Mouse (Mus musculus) embryonic fibroblast, embryonic 13.5 days (primary cell): Measurements from ENCODE around the gene Nckap5.

Experiments used
- CTCF ChIP-seq: IDR thresholded peaks from 2 replicates; pipeline ENCODE4 v1.5.1; 2011; ENCODE audit warnings: mild to moderate bottlenecking, control low read depth, low read length, moderate library complexity, borderline replicate concordance; ENCODE audit not compliant: insufficient read depth
- POLR2A ChIP-seq: IDR thresholded peaks from 2 replicates; pipeline ENCODE4 v1.6.1; 2011; ENCODE audit warnings: low read depth, mild to moderate bottlenecking, control low read depth, low read length, moderate library complexity

GRCm38 (mm10) chr1:126673238-126673637 lies 157.4 kb downstream of the Nckap5 start:
- TF ChIP-seq CTCF = no peak
- no peak for TF ChIP-seq POLR2A
